Mouse (Mus musculus): ENCODE data around the gene Macf1.

DNA sequence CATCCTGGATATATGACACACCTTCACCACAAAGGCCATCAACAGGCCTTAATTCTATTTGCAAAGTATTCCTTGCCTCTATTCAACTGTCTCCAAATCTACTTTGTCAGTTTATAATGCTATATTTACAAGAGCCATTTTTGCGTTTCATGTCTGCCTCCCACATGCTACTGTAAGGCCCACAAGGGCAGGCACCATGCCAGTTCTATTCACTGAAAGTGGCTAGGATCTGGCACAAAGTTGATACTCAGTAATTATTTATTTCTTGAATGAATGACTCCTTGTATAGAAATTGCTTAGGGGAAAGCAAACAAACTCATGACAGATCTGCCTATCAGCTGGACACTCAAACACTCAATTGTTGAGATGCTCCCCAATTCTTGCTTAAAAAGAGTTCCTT, 280.1 kb downstream of the Macf1 start:
- TF ChIP-seq GATA1 (IDR thresholded peaks at IDR 0.05; ENCODE audit: borderline replicate concordance, low read length) (no peak), FLI1 (IDR thresholded peaks at IDR 0.05; ENCODE audit: low read length) (no peak)

All from megakaryocyte, embryonic 14.5 days (primary cell).